Mouse (Mus musculus): ENCODE measurements around the gene Hjurp.
A peak's percentile ranks its signal among the peaks of the same experiment; 100 is the strongest.

Gene Hjurp

GRCm38 (mm10) chr1:88237311-88237710 is 40.1 kb downstream of the Hjurp start:
- peak in 1 of 2 experiments; percentile 48 for DNase-seq

- no peak for DNase-seq
These were observed 41.5 kb downstream of the Hjurp start for GRCm38 (mm10) chr1:88235894-88236415.

DNA sequence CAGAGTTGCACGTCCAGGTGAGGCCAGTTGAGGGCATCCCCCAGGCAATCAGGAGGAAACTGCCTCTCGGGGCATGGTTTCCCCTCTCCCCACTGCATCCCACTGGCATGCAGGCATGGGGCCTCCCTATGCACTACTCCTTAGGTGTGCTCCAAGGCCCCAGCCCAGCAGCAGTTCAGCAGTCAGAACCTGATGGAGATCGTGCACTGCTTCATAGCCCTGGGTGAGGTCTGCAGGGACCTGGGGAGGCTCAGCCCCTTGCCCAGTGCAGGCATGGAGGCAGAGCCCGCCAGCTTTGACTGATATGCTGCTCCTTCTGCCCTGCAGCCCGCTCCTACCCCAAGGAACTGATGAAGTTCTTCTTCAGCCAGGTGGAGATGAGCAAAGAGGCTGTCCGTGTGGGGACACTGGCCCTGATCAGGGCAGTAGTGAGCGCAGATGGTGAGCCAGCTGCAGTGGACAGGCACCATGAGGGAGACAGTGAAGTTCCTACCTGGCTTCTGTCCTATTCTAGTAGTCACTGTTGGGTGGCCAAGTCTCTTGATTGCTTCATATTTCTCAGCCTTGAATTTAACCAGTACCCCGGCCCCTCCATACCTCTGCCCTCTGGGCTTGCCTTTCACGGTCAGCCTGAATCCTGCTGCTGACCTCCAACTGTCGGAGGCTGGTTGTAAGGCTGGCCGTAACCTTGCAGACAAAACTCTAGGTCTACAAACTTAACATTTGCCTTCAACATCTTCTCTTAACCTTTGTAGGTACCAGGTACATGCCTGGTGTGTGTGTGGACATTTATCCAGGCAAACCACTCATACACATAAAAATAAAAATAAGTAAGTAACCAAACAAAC is 42.2 kb downstream of the Hjurp start:
- no peak for DNase-seq

DNA sequence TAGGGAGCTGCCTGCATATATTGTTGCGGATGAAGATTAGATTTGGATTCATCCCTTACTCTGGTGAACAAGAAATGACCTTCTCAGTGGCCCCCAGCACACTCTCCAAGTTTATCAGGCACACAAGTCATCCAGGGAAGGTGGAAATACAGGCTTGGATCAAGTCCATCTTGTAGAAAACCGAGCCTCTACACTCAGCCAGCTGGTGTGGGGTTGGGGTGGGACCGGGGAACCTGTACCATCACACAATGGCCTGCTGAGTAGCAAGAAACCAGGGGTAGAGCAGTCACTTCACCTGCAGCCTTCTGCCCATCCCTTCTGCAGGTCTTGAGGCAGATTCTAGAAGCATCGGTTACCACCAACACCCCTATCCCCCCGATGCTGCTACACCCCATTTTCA is 42.8 kb downstream of the Hjurp start:
- no peak for DNase-seq

- no peak for DNase-seq
These were observed 43.2 kb downstream of the Hjurp start for GRCm38 (mm10) chr1:88234248-88234610.

DNA sequence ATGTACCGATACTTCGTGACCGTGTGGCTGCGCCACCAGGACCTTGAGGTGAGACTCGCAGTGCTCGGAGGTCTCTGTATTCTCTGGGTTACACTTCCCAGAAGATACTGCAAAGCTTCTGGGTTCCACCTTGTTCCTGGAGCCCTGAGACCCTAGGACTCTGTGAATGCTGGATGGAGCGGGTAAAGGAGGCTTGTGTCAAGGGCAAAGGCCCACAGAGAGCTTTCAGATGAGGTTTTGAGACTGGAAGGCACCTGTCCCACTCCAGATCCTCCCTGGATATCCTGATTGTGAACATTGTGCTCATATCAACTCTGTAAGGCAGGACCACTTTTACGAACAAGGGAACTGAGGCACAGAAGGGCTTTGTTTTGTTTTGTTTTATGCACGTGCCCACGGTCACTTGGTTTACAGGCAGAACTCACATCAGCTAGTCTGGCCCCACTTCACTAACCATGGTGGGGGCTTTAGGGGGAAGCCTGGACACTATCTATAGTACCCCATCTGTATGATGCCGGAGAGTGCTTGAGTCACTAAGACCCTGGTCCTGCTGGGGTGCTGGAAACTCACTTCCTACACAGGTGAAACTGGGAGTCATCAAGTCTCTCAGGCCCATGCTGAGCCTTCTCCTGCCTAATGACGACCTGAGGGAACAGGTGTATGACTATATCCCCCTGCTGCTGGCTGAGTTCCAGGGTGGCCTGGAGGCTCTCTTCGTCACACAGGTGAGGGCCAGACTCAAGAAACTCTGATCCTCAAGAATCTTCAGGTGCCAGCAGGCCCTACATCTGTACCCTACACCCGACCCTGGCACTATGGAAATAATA is 43.8 kb downstream of the Hjurp start:
- no peak for DNase-seq

DNA sequence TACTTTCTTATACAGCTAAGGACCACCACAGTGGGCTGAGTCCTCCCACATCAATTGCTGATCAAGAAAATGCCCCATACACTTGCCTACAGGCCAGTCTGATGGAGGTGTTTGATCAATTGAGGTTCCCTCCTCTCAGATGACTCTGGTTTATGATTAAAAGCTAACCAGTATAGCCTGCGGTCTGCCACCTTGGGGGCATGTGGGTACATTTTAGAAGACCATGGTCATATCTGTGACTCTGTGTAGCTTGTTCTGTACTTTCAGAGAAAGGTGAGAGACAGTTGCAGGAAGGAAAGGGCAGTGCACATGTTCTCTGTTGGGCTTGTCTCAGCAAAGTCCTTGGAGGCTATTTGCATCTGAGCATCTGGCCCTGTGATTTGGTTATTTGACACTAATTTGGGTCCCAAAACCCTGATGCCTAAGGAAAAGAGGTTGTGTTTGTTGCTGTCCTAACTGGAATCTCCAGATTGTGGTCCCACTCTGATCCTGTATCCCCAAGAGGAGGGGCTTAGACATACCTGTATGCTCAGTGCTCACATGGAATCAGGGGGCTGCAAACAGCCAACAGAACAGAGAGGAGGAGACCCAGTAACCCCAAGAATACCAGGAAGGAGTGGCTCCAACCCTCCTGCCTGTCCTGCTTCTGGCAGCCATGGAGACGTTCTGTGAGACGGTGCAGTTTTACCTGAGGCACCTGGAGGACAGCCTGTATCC is 44.6 kb downstream of the Hjurp start:
- no peak for DNase-seq

GRCm38 (mm10) chr1:88231803-88232499 is 45.5 kb downstream of the Hjurp start:
- peak in 1 of 2 experiments; percentile 12 for DNase-seq

DNA sequence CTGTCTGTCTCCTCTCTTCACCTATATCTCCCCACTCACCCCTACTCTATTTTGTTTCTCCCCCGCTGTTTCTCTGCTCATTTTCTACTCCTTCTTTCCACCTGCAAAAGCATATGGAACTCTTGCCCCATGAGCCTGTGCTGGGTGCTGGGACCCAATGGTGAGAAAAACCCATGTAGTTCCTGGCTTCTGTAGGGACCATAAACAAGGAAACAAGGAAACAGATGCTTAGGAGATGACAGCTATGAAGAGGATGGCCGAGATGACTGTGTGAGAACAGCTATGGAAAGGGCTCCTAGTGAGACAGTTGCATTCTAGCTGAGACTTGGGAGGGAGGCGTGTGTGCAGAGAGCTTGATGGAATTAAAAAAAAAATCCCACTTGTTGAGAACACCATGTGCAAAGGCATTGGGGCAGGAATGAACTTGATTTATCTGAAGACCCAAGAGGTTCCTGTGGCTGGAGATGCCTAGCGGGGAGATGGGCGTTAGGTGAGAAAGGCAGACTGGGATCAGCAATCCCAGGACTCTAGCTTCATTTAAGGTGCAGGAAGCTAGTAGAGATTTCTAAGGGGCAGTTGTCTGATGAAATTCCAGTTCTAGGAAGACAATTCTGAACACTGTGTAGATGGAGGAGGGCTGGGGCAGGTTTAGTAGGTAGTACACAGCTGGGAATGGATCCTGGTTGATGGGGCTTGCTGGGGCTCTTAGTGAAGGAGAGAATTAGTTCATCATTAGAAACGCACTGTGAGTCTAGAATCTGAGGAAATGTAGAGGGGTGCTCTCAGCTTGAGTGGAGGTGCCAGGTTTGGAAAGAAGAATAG is 46.2 kb downstream of the Hjurp start:
- peak in 1 of 2 experiments; percentile 9 for DNase-seq

GRCm38 (mm10) chr1:88230421-88230820 is 47.0 kb downstream of the Hjurp start:
- DNase-seq = peak in 1 of 2 experiments; percentile 8

- DNase-seq = peak in 1 of 2 experiments; percentile 11
These were observed 47.4 kb downstream of the Hjurp start for GRCm38 (mm10) chr1:88229986-88230385.

DNA sequence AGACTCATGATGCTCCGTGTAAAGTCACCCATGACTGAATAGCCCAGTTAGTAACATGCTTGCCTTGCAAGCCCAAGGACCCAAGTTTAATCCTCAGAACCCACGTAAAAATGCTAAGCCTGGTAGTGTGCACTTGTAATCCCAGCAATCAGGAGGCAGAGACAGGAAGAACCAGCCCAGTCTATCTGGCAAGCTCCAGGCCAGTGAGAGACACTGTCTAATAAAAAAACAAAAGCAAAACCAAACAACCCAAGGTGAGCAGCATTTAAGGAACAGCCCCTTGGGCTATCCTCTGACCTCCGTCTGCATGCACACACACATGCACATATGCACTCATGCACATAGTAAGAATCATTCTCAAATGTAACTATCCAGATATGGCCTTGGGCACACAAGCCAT is 47.9 kb downstream of the Hjurp start:
- no peak for DNase-seq

DNA sequence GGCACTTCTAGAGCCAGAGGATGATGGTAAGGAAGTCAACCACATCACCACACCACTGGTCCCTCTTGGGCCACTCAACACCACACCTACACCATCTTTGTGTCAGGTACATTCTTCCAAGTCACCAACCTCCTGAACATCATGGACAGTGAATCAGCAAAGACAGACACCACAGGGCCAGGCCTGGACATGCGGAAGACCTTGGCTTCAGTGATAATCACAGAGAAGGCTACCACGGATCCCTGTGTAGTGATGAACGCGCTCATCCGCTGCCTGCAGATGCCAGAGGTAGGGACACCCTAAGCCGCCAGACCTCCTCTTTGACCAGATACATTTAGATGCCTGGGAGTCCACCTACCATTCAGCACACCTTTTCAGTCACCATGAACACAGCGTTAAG is 49.3 kb downstream of the Hjurp start:
- peak; percentile 1 to 22 for DNase-seq

GRCm38 (mm10) chr1:88227482-88227881 is 50.0 kb downstream of the Hjurp start:
- DNase-seq = peak in 1 of 2 experiments; percentile 39

- DNase-seq = peak in 1 of 2 experiments; percentile 40
These were observed 50.6 kb downstream of the Hjurp start, which contains the start of gene Mroh2a for GRCm38 (mm10) chr1:88226670-88227379. Gene Mroh2a (plus strand): TSS chr1:88226986.

DNA sequence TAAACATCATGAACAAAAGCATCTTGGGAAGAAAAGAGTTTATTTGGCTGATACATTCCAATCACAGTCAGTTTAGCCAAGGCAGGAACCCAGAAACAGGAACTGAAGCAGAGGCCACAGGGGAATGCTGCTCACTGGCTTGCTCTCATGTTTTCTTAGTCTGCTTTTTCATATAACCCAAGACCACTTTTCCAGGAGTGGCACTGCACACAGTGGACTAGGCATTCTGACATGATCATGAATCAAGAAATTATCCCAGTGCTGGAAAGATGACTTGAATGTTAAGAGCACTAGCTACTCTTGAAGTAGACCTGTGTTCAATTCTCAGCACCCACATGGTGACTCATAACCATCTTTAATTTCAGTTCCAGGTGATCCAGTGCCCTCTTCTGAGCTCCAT is 51.7 kb downstream of the Hjurp start:
- DNase-seq = no peak

- DNase-seq = peak in 1 of 2 experiments; percentile 0
These were observed 52.1 kb downstream of the Hjurp start for GRCm38 (mm10) chr1:88225301-88225700.

GRCm38 (mm10) chr1:88224029-88224776 is 53.2 kb downstream of the Hjurp start:
- peak; percentile 80 to 83 for DNase-seq

DNA sequence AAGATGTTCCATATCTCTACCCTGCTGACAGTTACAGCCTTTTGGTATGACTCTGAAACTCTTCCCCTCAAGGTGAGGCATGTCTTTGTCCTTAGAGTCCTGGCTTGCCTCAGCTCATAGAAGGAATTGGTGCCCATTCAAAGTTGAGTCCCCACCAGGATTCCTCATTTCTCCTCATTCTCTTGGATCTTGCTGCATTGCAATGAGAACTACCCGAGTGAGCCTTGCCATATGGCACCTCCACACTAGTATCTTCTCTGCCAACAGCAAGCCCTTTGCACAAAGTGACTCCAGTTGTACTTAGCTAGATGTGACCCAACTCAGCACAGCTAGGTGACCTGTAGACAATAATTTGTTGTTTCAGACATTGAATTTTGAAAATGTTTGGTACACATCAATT is 53.8 kb downstream of the Hjurp start:
- peak in 1 of 2 experiments; percentile 14 for DNase-seq
